Mouse (Mus musculus) kidney, adult 18-20 months (tissue): Measurements from ENCODE around the gene Med24.
"Not testable (repeated sequence)": the region's sequence is repeated elsewhere in the genome, so short reads cannot be mapped to it uniquely, and the experiment has no call there.

ENCODE experiments used
- DNase-seq: peaks from one replicate; pipeline ENCODE4 v3.0.0; 2021

The Med24 gene

DNA sequence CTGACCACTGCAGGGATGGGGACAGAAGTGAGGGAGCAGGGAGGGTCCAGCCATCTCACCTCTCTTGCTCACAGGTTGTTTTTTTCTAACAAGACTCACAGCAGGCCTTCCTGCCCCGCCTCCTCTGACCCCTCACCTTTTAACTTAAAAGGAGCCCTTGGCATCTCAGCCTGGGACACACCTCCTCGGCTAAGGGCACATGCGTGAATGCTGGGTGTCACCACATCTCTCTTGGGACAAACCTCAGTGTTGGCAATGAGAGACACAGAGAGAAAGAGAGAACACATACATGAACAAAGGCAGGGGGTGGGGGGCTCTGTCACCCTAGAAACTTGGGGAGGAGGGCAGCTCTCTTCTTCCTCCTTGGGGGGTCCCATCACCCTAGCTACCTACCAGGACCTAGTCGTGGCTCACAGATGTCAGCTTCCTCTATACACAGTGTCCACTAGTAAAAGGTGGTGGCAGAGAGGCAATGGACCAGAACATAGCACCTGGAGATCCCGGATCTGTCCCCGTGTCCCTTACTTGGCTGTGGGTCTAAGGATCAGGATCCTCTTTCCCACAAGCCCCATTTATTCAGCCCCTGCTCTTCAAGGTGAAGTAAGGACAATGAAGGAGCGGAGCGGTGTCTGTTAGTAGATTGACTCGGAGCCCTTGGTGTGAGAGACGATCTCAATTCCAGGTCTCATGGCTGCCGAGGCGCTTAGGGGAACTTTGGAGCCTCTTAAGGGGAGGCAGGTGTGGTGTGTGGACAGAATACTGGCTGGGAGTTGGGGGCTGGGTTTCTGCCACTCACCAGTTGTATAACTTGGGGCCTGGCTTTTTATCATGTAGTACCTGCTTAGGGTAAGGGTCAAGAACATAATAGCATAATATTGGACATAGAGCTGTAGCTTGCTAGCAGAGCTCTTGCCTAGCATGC is 17.0 kb upstream of the Med24 start:
- peak; percentile 38 for DNase-seq

GRCm38 (mm10) chr11:98744456-98745019 is 15.3 kb upstream of the Med24 start:
- DNase-seq: no peak

GRCm38 (mm10) chr11:98743655-98744345 is 14.6 kb upstream of the Med24 start:
- peak; percentile 79 for DNase-seq

DNA sequence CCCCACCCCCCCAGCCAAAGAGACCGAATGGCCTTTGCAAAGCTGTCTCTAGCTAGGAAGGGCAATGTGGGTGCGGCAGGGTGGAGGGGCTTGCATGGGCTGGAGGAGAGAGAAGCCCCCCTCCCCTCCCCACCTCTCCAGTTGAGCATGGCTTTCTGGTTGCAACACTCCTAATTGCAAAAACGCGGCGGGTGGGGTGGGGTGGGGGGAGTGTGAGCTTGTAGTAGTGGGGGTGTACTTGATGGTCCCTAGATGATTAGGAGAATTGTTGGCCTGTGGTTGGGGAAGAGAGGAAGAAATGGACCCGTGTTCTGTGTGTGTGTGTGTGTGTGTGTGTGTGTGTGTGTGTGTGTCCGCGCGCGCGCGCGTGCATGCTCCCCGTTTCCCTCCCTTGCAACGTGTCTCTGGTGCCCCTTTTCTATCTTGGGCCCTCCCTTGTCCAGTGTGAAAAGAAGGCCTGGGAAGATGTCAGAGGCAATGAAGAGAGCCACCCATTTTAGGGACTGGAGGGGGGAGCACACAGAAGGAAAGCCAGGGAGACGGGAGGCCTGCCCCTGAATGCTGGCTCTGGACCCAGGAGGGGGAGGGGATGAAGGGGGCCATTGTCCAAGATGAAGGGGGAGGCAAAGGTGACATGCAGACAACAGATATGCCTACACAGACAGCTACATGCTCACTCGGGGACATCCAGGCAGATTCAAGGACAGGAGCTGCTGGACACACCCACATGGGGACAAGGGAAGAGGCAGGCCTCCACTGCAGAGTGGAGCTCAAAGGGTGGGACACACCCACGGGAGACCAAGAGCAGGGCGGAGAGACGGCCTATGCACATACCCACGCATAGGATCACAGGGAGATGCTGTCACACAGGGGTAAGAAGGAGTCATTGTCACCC is 13.4 kb upstream of the Med24 start:
- DNase-seq: peak; percentile 49

DNA sequence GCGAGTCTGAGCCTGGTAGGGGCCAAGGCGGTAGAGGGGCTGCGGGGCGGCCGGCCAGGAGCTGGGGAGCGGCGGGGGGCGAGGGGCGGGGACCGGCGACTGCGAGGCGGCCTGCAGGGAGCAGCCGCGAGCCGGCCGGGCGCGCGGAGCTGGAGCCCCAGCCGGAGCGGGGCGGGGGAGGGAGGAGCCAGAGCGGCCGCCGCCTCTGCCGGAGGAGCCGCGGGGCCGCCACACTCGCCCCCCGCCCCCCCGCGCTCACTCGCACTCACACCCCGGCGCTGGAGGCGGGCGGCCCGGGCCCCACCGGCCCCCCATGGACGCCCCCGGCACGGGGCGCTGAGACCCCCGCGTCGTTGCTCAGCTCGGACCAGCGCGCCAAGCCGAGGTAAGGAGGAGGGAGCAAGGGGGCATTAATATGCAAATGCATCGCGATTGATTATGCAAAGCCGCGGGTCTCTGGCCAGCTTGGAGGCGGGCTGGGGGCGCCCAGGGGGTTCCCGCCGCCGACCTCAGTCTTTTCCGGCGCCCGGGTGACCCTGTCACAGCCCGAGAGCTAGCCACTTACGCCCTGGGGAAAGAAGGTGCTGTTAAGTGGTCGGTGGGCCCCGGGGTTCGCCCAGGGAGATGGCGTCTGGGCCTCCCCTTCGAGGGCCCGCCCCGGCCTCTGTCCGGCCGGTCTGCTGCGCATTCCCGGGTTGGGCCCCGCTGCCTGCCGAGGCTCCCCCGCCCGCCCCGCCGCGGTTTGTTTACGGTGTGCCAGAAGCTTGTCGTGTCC is 12.6 kb upstream of the Med24 start:
- peak; percentile 90 for DNase-seq

DNA sequence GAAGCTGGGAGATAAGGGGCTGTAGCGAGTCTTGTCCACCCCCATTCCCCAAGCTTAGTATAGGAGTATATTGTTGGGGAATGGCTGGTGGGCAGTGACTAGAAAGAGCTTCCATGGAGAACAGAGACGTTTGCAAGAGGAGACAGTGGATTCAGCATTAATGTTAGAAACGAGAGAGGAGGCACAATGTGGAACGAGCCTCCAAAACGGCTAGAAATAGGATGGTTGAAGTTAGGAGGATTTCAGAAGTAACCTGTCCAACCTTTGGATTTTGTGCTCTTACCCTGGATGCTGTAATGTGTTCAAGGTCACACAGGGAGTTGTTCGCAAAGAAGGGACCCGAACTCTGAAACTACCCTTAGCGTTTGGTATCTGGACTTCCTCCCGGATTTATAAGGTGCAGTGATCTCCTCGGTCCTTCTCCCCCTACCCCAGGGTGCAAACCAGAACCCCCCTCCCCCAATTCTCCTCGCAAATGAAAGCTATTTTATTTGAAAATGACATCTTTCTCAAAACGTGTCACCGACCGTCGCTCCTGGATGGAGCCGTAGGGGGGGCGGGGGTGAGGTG is 11.9 kb upstream of the Med24 start:
- no peak for DNase-seq

DNA sequence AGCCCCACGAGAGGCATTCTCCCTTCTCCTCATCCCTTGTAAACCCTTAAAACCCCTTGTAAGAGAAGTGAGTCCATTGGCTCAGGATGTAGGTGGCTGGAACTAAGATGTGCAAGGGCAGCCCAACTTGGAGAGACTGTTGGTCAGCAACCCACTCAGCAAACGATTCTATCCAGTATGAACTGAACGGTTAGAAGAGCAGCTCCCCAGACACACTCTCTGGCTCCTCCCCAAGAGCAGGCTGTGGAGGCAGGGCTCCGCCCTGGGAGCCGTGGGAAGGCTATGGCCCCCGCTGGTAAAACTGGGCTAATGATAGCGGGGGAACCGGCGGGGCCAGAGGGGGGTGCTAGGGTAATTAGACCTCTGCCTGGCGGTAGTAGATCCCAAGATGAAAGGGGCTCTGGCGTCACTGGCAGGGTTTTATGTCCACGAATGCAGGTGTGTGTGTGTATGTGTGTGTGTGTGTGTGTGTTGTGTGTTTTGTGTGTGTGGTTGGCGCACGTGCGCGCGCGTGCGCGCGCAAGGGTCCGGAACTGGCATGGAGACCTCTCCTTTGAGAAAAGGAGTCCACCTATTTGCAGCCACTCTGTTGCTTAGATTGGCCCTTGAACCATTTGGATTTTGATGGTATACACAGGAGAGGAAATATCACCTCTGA is 11.3 kb upstream of the Med24 start, which contains the start of gene Thra:
TSS of gene Thra (plus strand) at position 246 of the 658 bp plus-strand sequence.
- peak; percentile 70 for DNase-seq

GRCm38 (mm10) chr11:98740026-98740392 is 10.8 kb upstream of the Med24 start:
- no peak for DNase-seq

GRCm38 (mm10) chr11:98738925-98739324 is 9.7 kb upstream of the Med24 start:
- DNase-seq: no peak

- no peak for DNase-seq
These were observed 9.2 kb upstream of the Med24 start for GRCm38 (mm10) chr11:98738428-98738911.

GRCm38 (mm10) chr11:98737220-98737619 is 8.0 kb upstream of the Med24 start:
- not testable (repeated sequence) for DNase-seq

GRCm38 (mm10) chr11:98736176-98736575 is 6.9 kb upstream of the Med24 start:
- DNase-seq: no peak

GRCm38 (mm10) chr11:98735111-98735510 is 5.9 kb upstream of the Med24 start:
- DNase-seq: no peak

- no peak for DNase-seq
These were observed 4.8 kb upstream of the Med24 start for GRCm38 (mm10) chr11:98734020-98734419.

DNA sequence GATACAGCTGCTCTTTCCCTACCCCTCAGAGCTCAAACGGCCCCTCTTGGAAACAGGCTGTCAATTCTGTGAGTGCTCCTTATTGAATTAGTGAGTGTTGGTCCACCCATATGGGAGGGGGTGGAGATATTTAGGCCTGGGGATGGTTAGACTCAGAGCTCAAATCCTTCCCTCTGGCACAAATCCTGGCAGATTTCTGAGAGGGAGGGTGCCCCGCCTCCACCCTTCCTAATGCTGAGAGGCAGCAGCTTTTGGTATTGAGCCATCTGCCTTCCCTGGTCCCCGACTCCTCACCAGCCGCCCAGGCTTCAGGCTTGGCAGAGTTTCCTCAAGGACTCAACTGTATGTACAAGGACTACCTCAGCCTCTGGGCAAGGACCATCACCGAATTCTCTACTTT is 1.9 kb upstream of the Med24 start:
- DNase-seq: no peak

DNA sequence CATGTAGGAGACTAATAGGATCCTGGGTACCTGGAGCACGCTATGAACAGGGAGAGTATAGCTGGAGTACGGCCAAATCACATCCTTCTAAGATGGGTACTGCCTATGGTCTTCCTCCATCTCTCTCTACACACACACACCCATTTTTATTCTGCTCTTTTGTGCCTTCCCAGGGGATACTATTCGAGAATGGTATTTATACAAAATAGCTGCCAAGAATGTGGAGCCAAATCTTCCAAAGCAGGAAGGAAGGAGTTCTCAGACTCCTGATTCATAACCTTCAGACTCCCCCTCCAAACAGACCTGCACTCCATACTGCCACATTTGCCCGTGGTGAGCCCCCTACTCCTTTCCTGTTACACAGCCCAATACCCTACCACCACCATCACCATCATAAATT is 1.5 kb upstream of the Med24 start:
- DNase-seq: no peak

GRCm38 (mm10) chr11:98725926-98726506 is 3.2 kb downstream of the Med24 start:
- no peak for DNase-seq

DNA sequence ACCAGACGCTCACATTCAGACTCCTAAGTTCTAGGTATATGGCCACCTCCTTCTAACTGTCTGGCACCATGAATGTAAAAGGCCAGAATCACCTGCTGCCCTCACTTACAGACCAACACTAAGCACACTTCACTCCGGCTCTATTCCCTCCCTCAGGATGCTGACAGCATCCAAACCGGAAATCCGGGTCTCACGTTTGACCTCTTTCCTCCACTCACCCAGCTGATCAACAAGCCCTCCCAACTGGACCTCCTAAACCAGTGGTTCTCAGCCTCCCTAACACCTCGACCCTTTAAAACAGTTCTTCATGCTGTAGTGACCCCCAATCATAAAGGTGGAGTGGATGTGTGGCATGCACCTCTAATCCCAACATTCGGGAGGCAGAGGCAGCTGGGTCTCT is 6.1 kb downstream of the Med24 start:
- no peak for DNase-seq

DNA sequence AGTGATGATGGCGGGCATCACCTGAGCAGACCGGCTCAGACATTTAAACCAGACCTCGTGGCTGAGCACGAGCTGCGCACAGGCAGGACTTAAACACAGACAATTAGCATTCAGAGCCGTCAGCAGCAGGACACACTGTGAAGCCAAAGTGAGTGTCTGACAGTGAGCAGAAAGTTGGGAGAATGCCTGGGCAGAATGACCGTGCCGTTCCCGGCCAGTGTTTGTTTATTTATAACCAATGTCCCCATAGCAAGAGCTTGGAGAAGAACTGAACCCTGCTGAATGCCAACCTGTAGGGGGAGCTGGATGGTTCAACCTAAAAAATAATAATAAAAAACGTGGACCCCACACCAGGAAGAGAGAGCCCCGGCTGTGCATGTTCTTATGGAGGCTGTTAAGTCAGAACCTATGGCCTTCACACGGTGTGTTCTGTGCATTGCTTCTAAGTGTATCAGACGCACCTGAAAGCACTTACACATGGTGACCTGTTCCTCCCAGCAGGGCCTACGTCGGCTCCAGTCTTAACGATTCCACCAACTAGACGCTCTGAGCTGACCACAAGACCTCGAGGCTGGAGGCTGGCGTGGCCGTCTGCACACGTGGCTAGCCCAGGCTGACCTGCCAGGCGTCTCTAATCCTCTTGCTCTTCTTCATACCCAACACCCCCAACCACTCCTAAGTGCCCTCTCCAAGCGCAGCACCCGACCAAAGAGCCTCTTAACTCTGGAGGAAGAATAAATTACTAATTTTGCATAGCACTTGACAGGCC is 7.6 kb downstream of the Med24 start:
- DNase-seq: peak; percentile 76

DNA sequence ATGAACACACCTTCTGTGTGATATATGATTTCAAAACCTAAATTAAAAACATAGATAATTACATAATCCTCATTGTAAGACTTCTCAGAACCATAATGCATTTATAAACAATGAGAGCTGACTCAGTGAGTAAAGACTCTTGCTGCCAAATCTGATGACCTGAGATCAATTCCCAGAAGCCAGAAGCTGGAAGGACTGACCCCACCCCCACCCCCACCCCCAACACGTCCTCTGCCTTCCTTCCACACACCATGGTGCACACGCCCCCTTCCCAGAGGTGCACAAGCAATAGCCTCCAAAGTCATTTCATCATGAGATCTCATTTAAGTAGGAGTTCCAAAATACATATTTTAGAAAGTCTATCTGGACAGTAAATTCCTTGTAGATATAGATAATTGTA is 8.5 kb downstream of the Med24 start:
- DNase-seq: no peak
